Mouse (Mus musculus) Patski (cell line): ENCODE results near the gene Rgs14. TPM values are rescaled to one million over a fixed set of nuclear protein-coding genes. Genes with fewer than 3 reads are reported as not detected.

ENCODE experiments used
- ATAC-seq: fragments of 100-300 bp; one replicate; pipeline ENCODE4 v1.8.0; 2021
- CTCF ChIA-PET: fragments of 350-600 bp; sonication (Branson Sonifier 250); formaldehyde crosslinking; loops from one replicate; lab custom pipeline; 2022; ENCODE audit warnings: inconsistent platforms; lab: Charles Lee
- POLR2A ChIA-PET: fragments of 350-600 bp; sonication (Branson Sonifier 250); formaldehyde crosslinking; loops from one replicate; lab custom pipeline; 2022; ENCODE audit warnings: antibody characterized with exemption, inconsistent platforms; lab: Charles Lee
- DNase-seq: peaks from one replicate; pipeline ENCODE4 v3.0.0-alpha.2; 2011; ENCODE audit warnings: low read depth, low spot score
- H3K27me3 ChIP-seq: fragments of 371-371 bp; one replicate; pipeline ENCODE4 v1.5.1; 2021
- CTCF ChIP-seq: fragments of 100-300 bp; IDR thresholded peaks from one replicate; pipeline ENCODE4 v1.5.1; 2021
- in situ Hi-C: fragments of 300-500 bp; cut with MboI; formaldehyde crosslinking; loops from 3 replicates; pipeline ENCODE4 v1.11.1; 2018; ENCODE audit warnings: low pct_unique_long_range_greater_than_20kb, mixed read lengths
- polyA plus RNA-seq: library from polyadenylated mRNA; unstranded; gene quantifications from one replicate; pipeline ENCODE4 v1.2.3, GENCODE M21; 2021

Gene Rgs14
- polyA plus RNA-seq, 1 experiment from 2014 or later = 0.54 TPM

DNA sequence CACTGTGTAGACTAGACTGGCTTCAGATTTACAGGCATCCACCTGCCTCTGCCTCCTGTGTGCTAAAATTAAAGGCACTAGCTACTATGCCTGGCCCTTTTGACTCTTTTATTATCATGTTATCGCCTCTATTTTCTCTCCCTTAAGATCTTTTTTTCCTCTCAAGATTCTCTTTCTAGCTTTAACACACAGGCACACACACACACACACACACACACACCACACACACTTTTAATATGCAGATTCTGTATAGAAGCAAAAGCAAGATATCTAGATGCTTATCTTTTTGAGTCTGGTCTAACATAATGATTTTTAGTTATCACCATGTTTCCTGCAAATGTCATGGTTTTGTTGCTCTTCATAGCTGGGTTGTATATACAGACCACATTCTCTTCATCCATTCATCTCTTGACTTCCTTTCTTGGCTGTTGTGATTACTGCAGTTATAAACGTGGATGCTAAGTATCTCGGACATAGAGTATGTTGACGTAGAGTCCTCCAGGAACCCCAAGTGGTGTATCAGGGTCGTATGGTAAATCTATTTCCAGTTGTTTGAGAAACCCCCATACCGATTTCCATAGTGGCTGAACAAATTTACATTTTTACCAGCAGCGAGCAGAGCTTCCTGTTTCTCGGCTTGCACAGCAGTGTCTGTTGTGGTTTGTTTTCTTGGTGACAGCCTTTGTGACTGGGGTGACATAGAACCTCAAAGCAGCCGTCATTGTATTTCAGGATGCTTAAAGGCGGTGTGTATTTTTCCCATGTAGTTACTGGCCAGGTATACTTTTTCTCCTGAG is 62.6 kb downstream of the Rgs14 start:
- ChIA-PET POLR2A (no interaction called here), CTCF (no interaction called here)
- TF ChIP-seq CTCF = no peak
- DNase-seq (no peak), ATAC-seq (no peak)
- in situ Hi-C loops = no loop called here
- H3K27me3 ChIP-seq = no peaks in the 10 kb centered on the region

Other genes starting within 250 kb of the Rgs14 start
- not detected for gene Gm17617, start 236.2 kb upstream of the Rgs14 start, polyA plus RNA-seq
- 2.6 TPM for gene Fgfr4, start 217.1 kb upstream of the Rgs14 start, polyA plus RNA-seq
- 15.1 TPM for gene Nsd1, start 159.9 kb upstream of the Rgs14 start, polyA plus RNA-seq
- gene Prelid1, start 49.2 kb upstream of the Rgs14 start, polyA plus RNA-seq = 300 TPM
- gene Rab24, start 47.8 kb upstream of the Rgs14 start, polyA plus RNA-seq = 94.0 TPM
- gene Mxd3, start 39.9 kb upstream of the Rgs14 start, polyA plus RNA-seq = 14.8 TPM
- gene Lman2, start 6.9 kb upstream of the Rgs14 start, polyA plus RNA-seq = 145 TPM
- gene Slc34a1, start 28.5 kb downstream of the Rgs14 start, polyA plus RNA-seq = not detected
- gene Pfn3, start 45.5 kb downstream of the Rgs14 start, polyA plus RNA-seq = not detected
- not detected for gene F12, start 57.1 kb downstream of the Rgs14 start, polyA plus RNA-seq
- gene Grk6, start 75.3 kb downstream of the Rgs14 start, polyA plus RNA-seq = 54.6 TPM
- gene Prr7, start 94.5 kb downstream of the Rgs14 start, polyA plus RNA-seq = 11.7 TPM
- gene Dbn1, start 118.4 kb downstream of the Rgs14 start, polyA plus RNA-seq = 158 TPM
- 129 TPM for gene Pdlim7, start 143.9 kb downstream of the Rgs14 start, polyA plus RNA-seq
- gene Dok3, start 159.6 kb downstream of the Rgs14 start, polyA plus RNA-seq = 1.5 TPM
- 73.0 TPM for gene Ddx41, start 166.9 kb downstream of the Rgs14 start, polyA plus RNA-seq
- gene Fam193b, start 201.4 kb downstream of the Rgs14 start, polyA plus RNA-seq = 66.5 TPM
- 350 TPM for gene Tmed9, start 204.0 kb downstream of the Rgs14 start, polyA plus RNA-seq
- gene B4galt7, start 230.2 kb downstream of the Rgs14 start, polyA plus RNA-seq = 26.2 TPM